Mouse (Mus musculus) liver, adult 2 months (tissue): ENCODE measurements around the gene Rfx7.

Experiments
- CTCF ChIP-seq: fragments of 200-500 bp; IDR thresholded peaks from 2 replicates; pipeline ENCODE4 v1.5.1; 2011; ENCODE audit warnings: low read depth, low read length, control low read depth
- POLR2A ChIP-seq: fragments of 200-500 bp; IDR thresholded peaks from 2 replicates; pipeline ENCODE4 v1.6.1; 2011; ENCODE audit warnings: low read length, control low read depth; ENCODE audit not compliant: insufficient read depth; ENCODE audit errors: extremely low read depth

GRCm38 (mm10) chr9:72644418-72645110 lies 112.5 kb downstream of the Rfx7 start:
- TF ChIP-seq CTCF (no peak), POLR2A (no peak)
